Mouse (Mus musculus) heart, postnatal 0 days (tissue): ENCODE measurements around the gene Epor. TPM values are rescaled to one million over a fixed set of nuclear protein-coding genes. Genes with fewer than 3 reads are reported as not detected.

Source experiments
- ATAC-seq: fragments of 200-750 bp; cut with Nextera tagmentation; 2 replicates; pipeline ENCODE4 v1.8.0; 2017; ENCODE audit warnings: low read depth, moderate number of reproducible peaks, moderate library complexity; ENCODE audit not compliant: insufficient read depth
- DNase-seq: peaks from one replicate; pipeline ENCODE4 v3.0.0-alpha.2; 2016; ENCODE audit warnings: low spot score
- H3K27ac ChIP-seq: fragments of 300-500 bp; sonication (generic); 2 replicates; pipeline ENCODE4 v1.5.1; 2014; ENCODE audit warnings: low read depth, mild to moderate bottlenecking
- H3K27me3 ChIP-seq: fragments of 300-500 bp; sonication (generic); 2 replicates; pipeline ENCODE4 v1.6.1; 2014; ENCODE audit warnings: low read length, mixed read lengths; ENCODE audit not compliant: control insufficient read depth, insufficient read depth
- H3K36me3 ChIP-seq: fragments of 300-500 bp; sonication (generic); replicated peaks from 2 replicates; pipeline ENCODE4 v1.6.1; 2014; ENCODE audit warnings: low read length, mixed read lengths; ENCODE audit not compliant: control insufficient read depth, insufficient read depth
- H3K4me1 ChIP-seq: fragments of 300-500 bp; sonication (generic); 2 replicates; pipeline ENCODE4 v1.6.1; 2014; ENCODE audit warnings: antibody characterized with exemption; ENCODE audit not compliant: control insufficient read depth, insufficient read depth
- H3K4me2 ChIP-seq: fragments of 300-500 bp; sonication (generic); 2 replicates; pipeline ENCODE4 v1.6.1; 2014; ENCODE audit warnings: low read depth, mild to moderate bottlenecking, low read length, moderate library complexity
- H3K4me3 ChIP-seq: fragments of 300-500 bp; sonication (generic); 2 replicates; pipeline ENCODE4 v1.5.1; 2014; ENCODE audit warnings: low read depth, low read length
- H3K9ac ChIP-seq: fragments of 300-500 bp; sonication (generic); replicated peaks from 2 replicates; pipeline ENCODE4 v1.6.1; 2014; ENCODE audit warnings: low read depth, low read length, mixed read lengths
- H3K9me3 ChIP-seq: fragments of 300-500 bp; sonication (generic); replicated peaks from 2 replicates; pipeline ENCODE4 v1.6.1; 2016; ENCODE audit warnings: low read length; ENCODE audit not compliant: control insufficient read depth
- CTCF ChIP-seq: IDR thresholded peaks from 2 replicates; pipeline ENCODE4 v1.5.1; 2016; ENCODE audit warnings: antibody characterized with exemption, control low read depth, low read depth
- EP300 ChIP-seq: IDR thresholded peaks from 2 replicates; pipeline ENCODE4 v1.6.1; 2016; ENCODE audit warnings: antibody characterized with exemption, low read depth
- WGBS: fragments of 180-500 bp; shearing (Covaris S2); extraction: QIAGEN DNeasy Blood & Tissue Kit; methylation state at CpG from one replicate; pipeline ENCODE4 v1.1.7; 2014; 5-methylcytosine and 5-hydroxymethylcytosine counted together
- polyA plus RNA-seq: library from polyadenylated mRNA; unstranded; fragments of >200 nt; fragmentation: Nextera tagmentation; extraction: Ambion mirVana; gene quantifications from 2 replicates; pipeline ENCODE4 v1.2.1, GENCODE M21; 2015
- total RNA-seq: library from RNA; depleted of rRNA; stranded (reverse); fragments of >200 nt; gene quantifications from 2 replicates; pipeline ENCODE4 v1.2.3, GENCODE M21; 2014; ENCODE audit warnings: low replicate concordance

Gene Epor
- total and polyA plus RNA-seq, 2 experiments from 2014 or later, result 2.8 to 3.4 TPM

DNA sequence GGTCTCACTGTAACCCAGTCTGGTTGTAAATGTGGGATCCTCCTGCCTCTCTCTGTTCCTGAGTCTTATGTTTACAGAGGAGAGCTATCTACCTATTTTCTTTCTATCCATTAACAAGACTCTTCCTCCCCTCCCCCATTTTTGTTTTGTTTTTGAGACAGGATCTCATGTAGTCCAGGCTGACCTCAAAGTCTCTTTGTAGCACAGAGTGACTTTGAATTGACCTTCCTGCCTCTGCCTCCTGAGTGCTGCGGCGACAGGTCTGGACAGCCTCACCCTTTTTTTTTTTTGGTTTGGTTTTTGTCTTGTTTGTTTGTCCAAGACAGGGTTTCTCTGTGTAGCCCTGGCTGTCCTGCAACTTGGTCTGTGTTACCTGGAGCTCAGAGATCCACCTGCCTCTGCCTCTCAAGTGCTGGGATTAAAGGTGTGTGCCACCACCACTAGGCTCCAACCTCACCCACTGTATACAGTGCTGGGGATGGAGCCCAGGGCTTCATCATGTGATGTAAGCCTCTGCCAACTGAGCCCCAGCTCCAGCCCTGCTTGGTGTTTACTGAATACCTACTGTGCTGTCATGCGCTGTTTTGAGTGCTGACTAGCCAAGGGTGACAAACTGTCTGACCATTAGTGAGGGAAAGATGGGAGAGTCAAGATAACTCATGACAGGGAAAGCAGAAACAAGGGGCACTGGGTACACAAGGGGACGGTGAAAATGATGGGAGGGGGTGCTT is 15.3 kb upstream of the Epor start:
- H3K27ac ChIP-seq, result no peak overlapping the region
- H3K9ac ChIP-seq, result no peak overlapping the region
- 80% methylated on average over 4 of the region's 4 CpGs for WGBS
- no peaks in the 10 kb centered on the region; the same call in 1 of the 2 replicates for H3K27me3 ChIP-seq
- H3K4me3 ChIP-seq, result no peak overlapping the region
- no peak for DNase-seq
- no peaks in the 10 kb centered on the region; the same call in 1 of the 2 replicates for H3K9me3 ChIP-seq
- no peaks in the 10 kb centered on the region for H3K36me3 ChIP-seq
- no peak for ATAC-seq
- no peak overlapping the region for H3K4me2 ChIP-seq
- no peaks in the 10 kb centered on the region for H3K4me1 ChIP-seq
- TF ChIP-seq CTCF, result no peak
- no peak for TF ChIP-seq EP300

DNA sequence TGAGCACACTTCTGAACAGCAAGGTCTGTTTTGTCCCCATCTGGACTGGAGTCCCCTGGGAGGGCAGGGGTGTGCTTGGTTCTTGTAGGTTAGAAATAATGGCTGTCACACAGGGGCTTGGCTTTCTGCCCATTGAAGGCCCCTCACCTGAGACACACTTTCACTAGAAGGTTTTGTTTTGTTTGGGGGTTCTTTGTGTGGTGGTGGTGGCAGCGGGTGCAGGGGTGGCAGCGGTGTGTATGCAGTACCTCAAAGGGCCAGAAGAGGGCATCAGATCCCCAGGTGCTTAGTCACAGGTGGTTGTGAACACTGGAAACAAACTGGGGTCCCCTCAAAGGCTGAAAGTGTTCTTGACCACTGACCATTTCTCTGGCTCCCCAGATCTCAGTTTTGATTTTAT is 14.7 kb upstream of the Epor start:
- Histone ChIP-seq H3K4me2 (no peak overlapping the region), H3K27me3 (no peaks in the 10 kb centered on the region; the same call in 1 of the 2 replicates), H3K9me3 (no peaks in the 10 kb centered on the region; the same call in 1 of the 2 replicates), H3K4me3 (no peak overlapping the region), H3K36me3 (no peaks in the 10 kb centered on the region), H3K27ac (no peak overlapping the region), H3K4me1 (no peaks in the 10 kb centered on the region), H3K9ac (no peak overlapping the region)
- 21% methylated on average over 2 of the region's 2 CpGs for WGBS
- ATAC-seq (no peak), DNase-seq (no peak)
- TF ChIP-seq CTCF (peak; percentile 34), EP300 (no peak)

DNA sequence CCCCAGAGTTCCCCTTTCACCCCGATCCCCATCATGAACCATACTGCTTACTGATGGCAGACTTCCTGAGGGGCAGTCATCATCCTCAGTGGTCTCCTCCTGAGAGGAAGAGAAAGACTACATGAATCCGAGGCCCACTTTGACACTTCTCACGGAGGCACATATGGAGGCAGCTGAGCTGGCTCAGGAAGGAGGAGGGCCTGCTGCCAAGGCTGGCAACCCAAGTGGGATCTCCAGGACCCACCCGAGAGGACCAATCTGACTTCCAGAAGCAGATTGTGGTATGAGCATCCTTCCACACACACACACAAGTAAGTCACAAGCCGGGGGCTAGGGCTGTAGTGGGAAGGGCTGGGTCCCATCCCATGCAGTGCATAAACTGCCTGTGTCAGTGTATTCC is 14.0 kb upstream of the Epor start:
- Histone ChIP-seq H3K9me3 (no peaks in the 10 kb centered on the region; the same call in 1 of the 2 replicates), H3K27ac (no peak overlapping the region), H3K4me3 (no peak overlapping the region), H3K36me3 (no peaks in the 10 kb centered on the region), H3K4me2 (no peak overlapping the region), H3K9ac (no peak overlapping the region), H3K27me3 (no peaks in the 10 kb centered on the region; the same call in 1 of the 2 replicates), H3K4me1 (no peaks in the 10 kb centered on the region)
- no peak for ATAC-seq
- TF ChIP-seq CTCF (no peak), EP300 (no peak)
- no peak for DNase-seq
- 78% methylated on average over 5 of the region's 5 CpGs for WGBS

DNA sequence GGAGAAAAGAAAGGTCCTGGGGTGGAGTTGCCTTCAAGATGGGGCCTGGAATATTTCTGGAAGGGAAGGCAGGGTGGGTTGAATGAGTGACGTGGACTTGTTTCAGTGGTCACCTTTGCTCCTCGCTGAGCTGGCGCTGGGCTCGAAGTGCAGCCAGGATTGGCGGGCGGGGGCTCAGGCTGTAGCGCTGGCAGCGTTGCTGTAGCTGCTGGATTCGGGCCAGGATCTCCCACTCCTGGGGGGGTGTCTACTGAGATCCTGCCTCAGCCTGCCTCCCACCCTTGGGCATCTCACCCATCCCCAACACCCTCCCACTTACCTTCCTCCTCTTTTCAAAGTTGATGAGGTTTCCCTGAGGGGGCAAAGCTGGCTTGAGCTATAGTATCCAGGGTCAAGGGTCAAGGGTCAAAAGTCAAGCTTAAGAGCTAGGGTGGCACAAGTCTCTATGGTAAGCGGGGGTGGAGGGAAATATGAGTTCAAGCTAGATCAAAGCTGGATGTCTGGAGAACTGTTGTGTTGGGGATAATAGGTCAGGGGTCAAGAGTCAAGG is 13.4 kb upstream of the Epor start:
- Histone ChIP-seq H3K9ac (no peak overlapping the region), H3K4me3 (no peak overlapping the region), H3K27ac (no peak overlapping the region), H3K36me3 (no peaks in the 10 kb centered on the region), H3K4me2 (no peak overlapping the region), H3K9me3 (no peaks in the 10 kb centered on the region; the same call in 1 of the 2 replicates), H3K4me1 (no peaks in the 10 kb centered on the region), H3K27me3 (no peaks in the 10 kb centered on the region; the same call in 1 of the 2 replicates)
- ATAC-seq (no peak), DNase-seq (no peak)
- no peak for TF ChIP-seq EP300
- TF ChIP-seq CTCF, result no peak
- WGBS, result 78% methylated on average over 10 of the region's 10 CpGs

- DNase-seq (no peak), ATAC-seq (no peak)
- no peaks in the 10 kb centered on the region for H3K4me1 ChIP-seq
- H3K36me3 ChIP-seq, result no peaks in the 10 kb centered on the region
- H3K9me3 ChIP-seq, result no peaks in the 10 kb centered on the region
- no peak for TF ChIP-seq CTCF
- TF ChIP-seq EP300, result no peak
- no peak overlapping the region for H3K4me2 ChIP-seq
- no peaks in the 10 kb centered on the region for H3K27me3 ChIP-seq
- no peak overlapping the region for H3K27ac ChIP-seq
- H3K4me3 ChIP-seq, result no peak overlapping the region
- H3K9ac ChIP-seq, result no peak overlapping the region
- 79% methylated on average over 4 of the region's 4 CpGs for WGBS
These were observed 6.0 kb upstream of the Epor start for GRCm38 (mm10) chr9:21969304-21969703.

- 36% methylated on average over 6 of the region's 6 CpGs for WGBS
These were observed 5.6 kb upstream of the Epor start for GRCm38 (mm10) chr9:21968883-21969282.

More at GRCm38 (mm10) chr9:21968883-21969282, 5.6 kb upstream of the Epor start:
- no peak overlapping the region for H3K4me2 ChIP-seq
- ATAC-seq (no peak), DNase-seq (no peak)
- H3K36me3 ChIP-seq, result no peaks in the 10 kb centered on the region
- no peaks in the 10 kb centered on the region for H3K4me1 ChIP-seq
- TF ChIP-seq EP300 (no peak), CTCF (no peak)
- no peaks in the 10 kb centered on the region for H3K27me3 ChIP-seq
- H3K4me3 ChIP-seq, result no peak overlapping the region
- H3K9ac ChIP-seq, result no peak overlapping the region
- H3K9me3 ChIP-seq, result no peaks in the 10 kb centered on the region
- no peak overlapping the region for H3K27ac ChIP-seq
